Mouse (Mus musculus) limb, embryonic 12.5 days (tissue): ENCODE results near the gene Slc38a7. TPM values are rescaled to one million over a fixed set of nuclear protein-coding genes. Genes with fewer than 3 reads are reported as not detected.

Experiments
- ATAC-seq: fragments of 200-750 bp; cut with Nextera tagmentation; 2 replicates; pipeline ENCODE4 v1.8.0; 2017; ENCODE audit warnings: low read depth, moderate TSS enrichment; ENCODE audit not compliant: insufficient number of reproducible peaks, insufficient read depth, low FRiP score, low TSS enrichment
- H3K27ac ChIP-seq: fragments of 300-500 bp; sonication (generic); 2 replicates; pipeline ENCODE4 v1.5.1; 2016; ENCODE audit warnings: mild to moderate bottlenecking, moderate library complexity
- H3K27me3 ChIP-seq: fragments of 300-500 bp; sonication (generic); 2 replicates; pipeline ENCODE4 v1.6.1; 2016; ENCODE audit warnings: mild to moderate bottlenecking, moderate library complexity
- H3K36me3 ChIP-seq: fragments of 300-500 bp; sonication (generic); 2 replicates; pipeline ENCODE4 v1.6.1; 2016; ENCODE audit warnings: mild to moderate bottlenecking, moderate library complexity
- H3K4me1 ChIP-seq: fragments of 300-500 bp; sonication (generic); replicated peaks from 2 replicates; pipeline ENCODE4 v1.6.1; 2016
- H3K4me2 ChIP-seq: fragments of 300-500 bp; sonication (generic); 2 replicates; pipeline ENCODE4 v1.6.1; 2016; ENCODE audit warnings: mild to moderate bottlenecking, moderate library complexity
- H3K4me3 ChIP-seq: fragments of 300-500 bp; sonication (generic); replicated peaks from 2 replicates; pipeline ENCODE4 v1.5.1; 2016; ENCODE audit warnings: mild to moderate bottlenecking
- H3K9ac ChIP-seq: fragments of 300-500 bp; sonication (generic); replicated peaks from 2 replicates; pipeline ENCODE4 v1.6.1; 2016; ENCODE audit warnings: mild to moderate bottlenecking, moderate library complexity
- H3K9me3 ChIP-seq: fragments of 300-500 bp; sonication (generic); 2 replicates; pipeline ENCODE4 v1.6.1; 2016; ENCODE audit warnings: mild to moderate bottlenecking, moderate library complexity
- WGBS: fragments of 180-500 bp; shearing (Covaris S2); methylation state at CpG from one replicate; pipeline ENCODE4 v1.1.7; 2016; 5-methylcytosine and 5-hydroxymethylcytosine counted together
- polyA plus RNA-seq: library from polyadenylated mRNA; unstranded; fragments of >200 nt; fragmentation: Nextera tagmentation; extraction: Ambion mirVana; gene quantifications from 2 replicates; pipeline ENCODE4 v1.2.1, GENCODE M21; 2016

The Slc38a7 gene
- 12.0 and 13.6 TPM in 2 replicates for polyA plus RNA-seq

DNA sequence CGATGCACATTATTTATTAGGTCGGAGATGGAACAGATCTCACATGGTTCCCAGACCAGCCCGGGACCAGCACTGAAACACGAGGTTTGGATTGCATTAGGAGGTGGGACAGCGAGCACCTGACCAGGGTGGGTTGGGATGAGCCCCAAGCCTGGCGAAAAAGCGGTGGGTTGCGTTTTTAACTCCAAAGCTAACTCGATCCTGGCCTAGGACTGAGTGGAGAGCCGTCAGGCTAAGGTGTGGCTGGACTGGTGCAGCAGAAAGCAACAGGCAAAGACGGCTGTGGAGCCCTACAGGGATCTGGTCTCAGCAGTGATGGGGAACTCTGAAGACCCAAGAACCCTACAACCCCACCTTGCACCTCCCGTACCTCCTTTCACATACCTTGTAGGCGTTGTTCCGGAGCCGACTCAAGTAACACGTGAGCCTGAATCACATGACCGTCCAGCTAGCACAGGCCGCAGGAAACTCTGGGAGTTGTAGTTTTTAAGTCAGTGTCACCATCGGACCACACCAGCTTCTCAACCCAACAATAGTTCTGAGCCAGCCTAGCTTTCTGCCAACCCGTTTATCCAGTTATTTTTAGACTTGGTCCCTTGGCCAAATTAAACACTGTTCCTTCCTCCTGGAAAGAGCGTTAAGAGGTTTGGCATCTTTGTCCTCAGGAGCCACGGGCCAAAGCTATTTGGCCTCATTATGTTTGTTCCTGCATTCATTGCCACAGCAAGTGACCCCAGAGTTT, at the start of gene Slc38a7:
Gene Slc38a7 (minus strand): TSS at position 438 of the 742 bp plus-strand sequence.
- Histone ChIP-seq H3K36me3 (peaks cover 3% of the 10 kb centered on the region), H3K27me3 (no peaks in the 10 kb centered on the region), H3K4me2 (peak within 1 kb of the TSS; percentile 77), H3K9ac (peak within 1 kb of the TSS; percentile 73), H3K27ac (no peak within 1 kb of the TSS), H3K4me3 (peak within 1 kb of the TSS; percentile 69), H3K4me1 (peaks cover 9% of the 10 kb centered on the region), H3K9me3 (no peaks in the 10 kb centered on the region)
- WGBS = 14% methylated on average over 22 of the region's 22 CpGs
- peak; percentile 94 for ATAC-seq

DNA sequence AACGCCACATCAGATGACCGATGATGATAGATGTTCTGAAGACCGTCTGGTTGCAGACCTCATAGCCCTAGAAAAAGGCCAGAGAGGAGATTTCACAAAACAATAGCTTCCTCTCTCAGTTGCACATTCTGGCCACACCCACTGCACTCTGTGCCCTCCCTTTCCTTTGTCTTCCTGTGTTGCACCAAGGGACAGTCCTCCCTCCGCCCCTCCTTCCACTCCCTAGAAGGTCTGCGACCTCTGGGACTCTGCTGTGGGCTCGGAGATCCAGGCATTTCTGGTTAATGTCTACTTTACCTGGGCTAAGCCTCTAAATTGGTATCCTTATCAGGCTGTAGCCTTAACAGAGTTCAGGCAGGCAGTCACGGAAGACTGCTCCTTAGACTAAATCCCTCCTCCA, 48.5 kb upstream of the Slc38a7 start:
- ATAC-seq = no peak
- no peaks in the 10 kb centered on the region for H3K36me3 ChIP-seq
- H3K4me3 ChIP-seq = no peak overlapping the region
- no peak overlapping the region for H3K4me2 ChIP-seq
- H3K9me3 ChIP-seq = no peaks in the 10 kb centered on the region
- 54% methylated on average over 7 of the region's 7 CpGs for WGBS
- H3K9ac ChIP-seq = no peak overlapping the region
- H3K27ac ChIP-seq = no peak overlapping the region
- no peaks in the 10 kb centered on the region for H3K27me3 ChIP-seq
- no peaks in the 10 kb centered on the region for H3K4me1 ChIP-seq

DNA sequence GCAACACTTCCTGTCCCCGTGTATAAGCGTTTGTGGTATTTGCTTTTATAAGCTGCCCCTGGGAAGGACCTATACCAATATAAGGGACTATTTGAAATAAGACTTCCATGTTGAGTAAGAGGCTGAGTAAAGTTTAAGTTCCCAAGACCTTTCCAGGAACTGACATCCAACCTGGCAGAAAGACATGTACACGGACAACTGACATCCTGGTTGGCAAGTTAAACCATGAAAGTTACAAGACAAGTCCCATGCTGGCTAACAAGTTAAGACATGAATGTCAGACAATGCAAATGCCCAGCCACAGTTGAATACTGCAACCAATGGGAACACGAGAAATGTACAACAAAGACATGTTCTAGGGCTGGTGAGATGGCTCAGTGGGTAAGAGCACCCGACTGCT, 40.4 kb upstream of the Slc38a7 start:
- no peak overlapping the region for H3K4me2 ChIP-seq
- ATAC-seq = no peak
- H3K27me3 ChIP-seq = no peaks in the 10 kb centered on the region
- no peaks in the 10 kb centered on the region for H3K36me3 ChIP-seq
- H3K9ac ChIP-seq = no peak overlapping the region
- 80% methylated on average over 5 of the region's 5 CpGs for WGBS
- H3K9me3 ChIP-seq = no peaks in the 10 kb centered on the region
- no peak overlapping the region for H3K27ac ChIP-seq
- no peaks in the 10 kb centered on the region for H3K4me1 ChIP-seq
- H3K4me3 ChIP-seq = no peak overlapping the region

DNA sequence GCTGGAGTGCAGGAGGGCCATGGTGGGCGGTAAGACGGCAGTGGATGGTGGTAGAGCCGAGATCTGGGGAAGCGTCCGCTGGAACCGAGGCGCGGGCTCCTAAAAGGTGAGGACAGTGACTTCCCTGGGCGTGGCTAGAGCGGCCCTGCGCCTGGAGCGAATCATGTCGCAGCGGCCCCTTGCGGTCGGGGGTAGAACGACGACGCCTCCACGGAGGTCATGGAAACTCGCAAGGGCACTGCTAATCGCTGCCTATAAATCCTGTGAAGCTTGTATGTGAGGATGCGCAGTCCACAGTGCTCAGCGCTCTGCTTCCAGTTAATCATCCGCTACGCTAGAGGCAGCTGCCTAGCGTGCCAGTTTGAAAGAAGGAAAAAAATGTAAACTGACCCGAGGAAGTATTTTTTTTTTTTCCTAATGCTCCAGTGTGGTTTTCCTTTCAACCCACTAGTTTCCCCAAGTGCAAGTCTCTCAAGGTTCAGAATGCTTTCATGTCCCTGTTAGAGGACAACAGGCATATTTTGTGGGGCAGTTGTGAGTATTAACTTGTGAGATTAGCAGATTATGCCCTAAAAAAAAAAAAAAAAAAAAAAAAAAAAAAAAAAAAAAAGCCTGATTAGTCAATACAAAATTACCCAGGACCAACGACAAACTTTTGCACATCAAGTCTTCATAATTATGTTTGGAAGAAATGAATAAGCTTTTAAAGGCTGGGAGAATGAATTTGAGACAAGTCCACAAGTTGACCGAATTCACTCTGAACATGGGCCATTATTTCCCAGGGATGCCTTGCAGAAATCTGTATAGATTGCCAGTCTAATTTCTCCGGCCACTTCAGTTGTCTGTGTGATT, 35.2 kb upstream of the Slc38a7 start, which contains the start of gene Got2:
Gene Got2 (minus strand): TSS at position 263 of the 852 bp plus-strand sequence.
- peak within 1 kb of the TSS; percentile 76 for H3K9ac ChIP-seq
- peak within 1 kb of the TSS; percentile 92 for H3K4me3 ChIP-seq
- ATAC-seq = peak; percentile 82
- H3K4me2 ChIP-seq = peak within 1 kb of the TSS; percentile 82
- H3K4me1 ChIP-seq = peaks cover 21% of the 10 kb centered on the region
- WGBS = 8% methylated on average over 31 of the region's 31 CpGs
- no peaks in the 10 kb centered on the region for H3K36me3 ChIP-seq
- H3K9me3 ChIP-seq = no peaks in the 10 kb centered on the region
- no peaks in the 10 kb centered on the region for H3K27me3 ChIP-seq
- peak within 1 kb of the TSS; percentile 83 for H3K27ac ChIP-seq

DNA sequence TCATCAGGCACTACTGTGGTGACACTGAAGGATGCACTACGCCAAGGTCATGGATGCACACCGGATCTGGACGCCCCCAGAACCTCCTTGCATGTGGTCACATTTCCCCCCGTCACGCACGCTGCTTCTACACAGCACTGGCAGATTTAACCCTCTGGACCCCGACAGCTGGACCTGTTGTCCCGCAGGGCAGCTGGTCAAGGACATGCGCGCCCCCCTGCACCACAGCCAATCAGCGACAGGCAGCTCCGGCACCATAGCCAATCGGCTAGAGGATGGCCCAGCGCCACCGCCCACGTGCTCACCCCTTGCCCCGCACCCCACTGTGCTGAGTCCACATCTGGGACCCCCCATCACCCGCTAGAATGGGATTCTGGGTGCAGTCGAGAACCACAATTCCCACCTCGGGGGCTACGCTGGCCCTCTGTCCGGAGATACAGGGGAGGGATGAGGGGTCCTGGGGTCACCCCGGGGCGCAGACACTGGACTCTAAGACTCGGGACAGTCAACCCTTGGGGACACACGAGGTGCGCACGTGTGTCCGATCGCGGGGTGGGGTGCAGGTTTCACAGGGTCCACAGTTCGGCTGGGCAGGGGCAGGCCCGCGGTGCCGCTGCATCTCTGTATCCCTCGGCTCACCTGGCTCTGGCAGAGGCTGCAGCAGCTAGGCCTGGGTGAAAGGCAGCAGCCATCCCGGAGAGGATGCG, 34.4 kb upstream of the Slc38a7 start:
- H3K9ac ChIP-seq = peak overlapping the region; percentile 76
- ATAC-seq = peak; percentile 91
- WGBS = under 1% methylated on average over 38 of the region's 38 CpGs

DNA sequence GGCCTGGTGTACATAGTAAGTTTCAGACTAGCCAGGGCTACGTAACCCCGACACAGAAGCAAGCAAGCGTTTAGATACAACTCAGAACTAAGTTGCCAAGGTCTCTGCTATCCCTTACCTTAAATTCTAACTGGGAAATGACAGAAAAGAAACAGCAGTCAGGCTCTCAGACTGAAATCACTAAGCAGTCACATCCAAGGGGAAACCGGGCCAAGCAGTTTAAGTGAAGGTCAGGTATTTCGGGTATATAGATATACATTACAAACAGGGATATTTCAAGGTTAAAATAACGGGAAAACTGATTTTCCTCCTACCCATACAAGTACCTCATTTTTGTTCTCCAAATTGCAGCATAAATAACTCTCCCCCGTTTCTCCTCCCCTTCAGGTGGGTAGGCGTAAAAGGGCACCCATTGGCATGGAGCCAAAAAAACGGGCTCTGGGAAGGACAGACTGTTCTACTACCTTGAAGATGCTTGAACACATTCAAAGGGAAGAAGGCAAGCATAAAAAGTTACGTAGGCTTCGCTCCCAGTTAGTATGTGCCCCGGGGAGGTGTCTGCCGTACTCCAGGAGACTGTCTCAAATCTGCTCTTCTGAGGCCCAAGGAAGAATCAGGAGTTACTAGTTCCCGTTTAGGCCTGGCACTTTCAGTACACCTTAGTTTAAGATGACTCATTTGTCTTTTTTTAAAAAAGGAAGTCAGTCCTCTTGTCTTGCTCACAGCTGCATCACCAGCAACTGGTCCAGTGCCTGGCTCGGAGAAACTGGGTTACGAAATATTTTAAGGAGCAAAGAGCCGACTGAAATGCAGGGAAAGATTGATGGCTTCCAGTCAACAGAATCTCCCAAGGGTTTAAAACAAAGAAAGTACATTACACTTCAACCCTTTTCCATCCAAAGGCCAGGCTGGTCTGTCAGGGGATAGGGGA, 33.6 kb upstream of the Slc38a7 start:
- H3K27ac ChIP-seq = peak overlapping the region; percentile 53
- no peak for ATAC-seq
- H3K9me3 ChIP-seq = no peaks in the 10 kb centered on the region
- peak overlapping the region; percentile 82 for H3K4me2 ChIP-seq
- peak overlapping the region; percentile 76; the same call in 1 of the 2 replicates for H3K9ac ChIP-seq
- WGBS = 73% methylated on average over 17 of the region's 17 CpGs
- peaks cover 21% of the 10 kb centered on the region for H3K4me1 ChIP-seq
- no peaks in the 10 kb centered on the region for H3K36me3 ChIP-seq
- peak overlapping the region; percentile 92 for H3K4me3 ChIP-seq
- no peaks in the 10 kb centered on the region for H3K27me3 ChIP-seq

More for the DNA sequence above, 34.4 kb upstream of the Slc38a7 start:
- peak overlapping the region; percentile 92 for H3K4me3 ChIP-seq
- peak overlapping the region; percentile 83 for H3K27ac ChIP-seq
- no peaks in the 10 kb centered on the region for H3K27me3 ChIP-seq
- H3K4me1 ChIP-seq = peaks cover 21% of the 10 kb centered on the region
- no peaks in the 10 kb centered on the region for H3K36me3 ChIP-seq
- H3K9me3 ChIP-seq = no peaks in the 10 kb centered on the region
- H3K4me2 ChIP-seq = peak overlapping the region; percentile 82

DNA sequence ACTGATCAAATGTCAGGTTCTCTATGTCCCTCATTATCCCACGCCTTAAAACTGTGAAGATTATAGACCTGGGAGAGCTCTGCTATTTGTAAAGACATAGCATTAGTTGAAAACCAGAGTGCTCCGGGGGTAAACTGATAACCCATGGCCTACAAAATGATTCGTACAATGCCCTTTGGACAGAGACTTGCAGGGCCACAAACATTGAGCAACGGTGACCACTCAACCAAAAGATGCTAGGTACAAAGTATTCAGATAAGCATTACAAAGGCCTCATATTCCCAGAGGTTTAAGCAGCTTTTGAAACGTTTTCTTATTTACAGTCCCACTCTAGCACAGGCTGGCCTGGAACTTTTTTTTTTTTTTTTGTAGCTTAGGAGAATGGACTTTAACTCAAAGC, 32.6 kb upstream of the Slc38a7 start:
- WGBS = 82% methylated on average over 5 of the region's 5 CpGs
- ATAC-seq = no peak
- 0 out of 2 replicates have a peak overlapping the region, but pooled peaks have one; percentile 17 for H3K27ac ChIP-seq
- no peak overlapping the region for H3K9ac ChIP-seq
- H3K27me3 ChIP-seq = no peaks in the 10 kb centered on the region
- H3K4me1 ChIP-seq = peaks cover 21% of the 10 kb centered on the region
- H3K9me3 ChIP-seq = no peaks in the 10 kb centered on the region
- H3K36me3 ChIP-seq = no peaks in the 10 kb centered on the region
- H3K4me2 ChIP-seq = no peak overlapping the region
- no peak overlapping the region for H3K4me3 ChIP-seq

DNA sequence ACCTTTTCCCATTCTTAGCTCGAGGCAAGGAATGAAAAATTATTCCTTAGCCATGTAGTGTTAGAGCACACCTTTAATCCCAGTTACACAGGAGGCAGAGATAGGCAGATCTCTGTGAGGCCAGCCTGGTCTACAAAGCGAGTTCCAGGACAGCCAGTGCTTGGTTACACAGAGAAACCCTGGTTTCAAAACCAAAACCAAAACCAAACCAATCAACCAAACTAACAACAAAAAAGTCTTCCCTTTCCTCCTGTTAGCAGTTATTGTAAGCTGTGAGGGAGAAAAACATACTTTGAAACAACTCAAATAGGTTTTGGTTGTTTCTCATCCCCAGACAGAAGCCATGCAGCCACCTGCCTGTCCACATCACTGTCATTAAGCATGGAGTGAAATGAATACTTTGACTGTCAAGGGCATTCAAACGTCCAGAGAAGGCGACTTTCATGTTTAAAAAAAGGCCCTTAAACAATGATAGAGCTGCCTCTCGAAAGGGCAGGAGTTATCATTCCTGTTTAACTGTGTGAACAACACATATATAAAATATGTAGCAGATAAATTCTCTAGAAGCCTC, 32.0 kb upstream of the Slc38a7 start:
- no peaks in the 10 kb centered on the region for H3K27me3 ChIP-seq
- H3K4me2 ChIP-seq = no peak overlapping the region
- H3K9ac ChIP-seq = no peak overlapping the region
- H3K4me1 ChIP-seq = peaks cover 21% of the 10 kb centered on the region
- 77% methylated on average over 5 of the region's 5 CpGs for WGBS
- no peak overlapping the region for H3K27ac ChIP-seq
- no peak for ATAC-seq
- no peak overlapping the region for H3K4me3 ChIP-seq
- no peaks in the 10 kb centered on the region for H3K9me3 ChIP-seq
- no peaks in the 10 kb centered on the region for H3K36me3 ChIP-seq

DNA sequence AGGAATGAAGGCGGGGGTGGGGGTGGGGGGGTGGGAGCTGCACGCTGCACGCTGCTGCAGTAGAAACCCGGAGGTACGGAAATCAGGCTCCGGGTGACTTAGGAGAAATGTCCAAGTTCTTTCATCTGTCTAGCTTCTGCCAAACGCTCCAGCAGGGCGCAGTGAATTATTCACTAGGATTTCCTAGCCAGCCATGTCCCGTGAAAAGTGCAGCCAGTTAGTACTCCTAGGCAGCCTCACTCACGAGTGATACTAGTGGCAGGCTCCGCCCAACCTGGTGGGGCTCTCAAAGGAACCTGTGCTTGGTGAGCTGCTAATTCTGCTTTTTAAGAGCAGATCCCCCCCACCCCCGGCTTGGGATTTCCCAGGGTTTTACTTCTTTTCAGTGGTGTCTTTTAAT, 31.2 kb upstream of the Slc38a7 start:
- Histone ChIP-seq H3K27ac (no peak overlapping the region), H3K36me3 (no peaks in the 10 kb centered on the region; the same call in 1 of the 2 replicates), H3K4me1 (peaks cover 21% of the 10 kb centered on the region), H3K4me2 (no peak overlapping the region), H3K9ac (no peak overlapping the region), H3K27me3 (no peaks in the 10 kb centered on the region), H3K9me3 (no peaks in the 10 kb centered on the region), H3K4me3 (no peak overlapping the region)
- 78% methylated on average over 12 of the region's 12 CpGs for WGBS
- no peak for ATAC-seq

DNA sequence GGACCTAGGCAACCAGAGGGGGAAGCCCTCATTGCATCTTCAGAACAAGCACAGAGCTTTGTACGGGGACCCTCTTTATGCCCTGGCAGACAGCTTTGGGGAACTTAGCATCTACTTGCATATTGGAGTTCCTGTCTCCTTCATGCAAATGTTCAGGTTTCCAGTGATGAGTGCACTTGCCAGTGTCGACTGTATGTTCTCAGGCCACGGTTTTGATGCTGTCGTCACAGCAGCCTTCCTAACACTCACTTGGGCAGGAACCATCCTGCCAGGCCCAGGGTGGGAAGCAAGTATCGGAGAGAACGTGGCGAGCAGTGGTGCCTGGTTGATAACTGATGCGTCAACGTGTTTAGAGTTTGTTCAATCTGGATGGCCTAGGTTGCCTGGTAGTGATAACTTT, 28.9 kb upstream of the Slc38a7 start:
- no peak for ATAC-seq
- no peak overlapping the region for H3K27ac ChIP-seq
- H3K36me3 ChIP-seq = peaks cover 6% of the 10 kb centered on the region
- H3K4me2 ChIP-seq = no peak overlapping the region
- H3K4me1 ChIP-seq = peaks cover 25% of the 10 kb centered on the region
- H3K4me3 ChIP-seq = no peak overlapping the region
- no peaks in the 10 kb centered on the region for H3K27me3 ChIP-seq
- H3K9ac ChIP-seq = no peak overlapping the region
- H3K9me3 ChIP-seq = no peaks in the 10 kb centered on the region
- WGBS = 88% methylated on average over 9 of the region's 9 CpGs
